Mouse (Mus musculus) heart, postnatal 0 days (tissue): ENCODE measurements at regions not wholly inside any gene's neighbourhood (a gene's known extent, or its start where the extent isn't known, plus 50 kb on each side); places are given as distances from the start of the nearest gene placed in this dataset.

ENCODE experiments used
- CTCF ChIP-seq: IDR thresholded peaks from 2 replicates; pipeline ENCODE4 v1.5.1; 2016; ENCODE audit warnings: antibody characterized with exemption, control low read depth, low read depth
- EP300 ChIP-seq: IDR thresholded peaks from 2 replicates; pipeline ENCODE4 v1.6.1; 2016; ENCODE audit warnings: antibody characterized with exemption, low read depth

DNA sequence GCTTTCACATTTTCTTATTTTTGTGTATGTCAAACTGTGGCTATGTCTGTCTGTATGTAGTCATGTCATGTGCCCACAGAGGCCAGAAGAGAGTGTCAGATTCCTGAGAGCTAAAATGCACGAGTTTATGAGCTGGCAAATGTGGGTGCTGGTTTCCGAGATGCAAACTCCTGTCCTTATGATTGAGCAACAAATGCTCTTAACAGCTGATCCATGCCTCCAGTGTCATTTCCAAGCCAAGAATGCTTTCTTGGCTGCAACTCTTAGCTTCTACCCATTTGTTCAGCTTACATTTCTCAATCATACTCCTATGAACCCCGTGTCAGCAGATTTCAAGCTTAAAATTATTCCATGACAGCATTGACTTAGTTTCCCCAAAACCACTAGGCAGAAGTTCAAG lies 3601.5 kb downstream of the 9330182O14Rik start:
- no peak for TF ChIP-seq CTCF
- TF ChIP-seq EP300 = no peak
